Mouse (Mus musculus) liver, embryonic 16.5 days (tissue): ENCODE results near the gene Rpa2. TPM values are rescaled to one million over a fixed set of nuclear protein-coding genes. Genes with fewer than 3 reads are reported as not detected.
A peak's percentile ranks its signal among the peaks of the same experiment; 100 is the strongest.
"Not testable (repeated sequence)": the region's sequence is repeated elsewhere in the genome, so short reads cannot be mapped to it uniquely, and the experiment has no call there.

Experiments
- ATAC-seq: fragments of 200-750 bp; cut with Nextera tagmentation; 2 replicates; pipeline ENCODE4 v1.8.0; 2017; ENCODE audit warnings: low read depth, mild to moderate bottlenecking, moderate number of reproducible peaks, moderate library complexity
- H3K27ac ChIP-seq: fragments of 300-500 bp; sonication (generic); 2 replicates; pipeline ENCODE4 v1.5.1; 2014; ENCODE audit warnings: mild to moderate bottlenecking, low read length
- H3K27me3 ChIP-seq: fragments of 300-500 bp; sonication (generic); 2 replicates; pipeline ENCODE4 v1.6.1; 2014; ENCODE audit warnings: low read depth, low read length, mixed read lengths; ENCODE audit not compliant: control insufficient read depth, insufficient read depth
- H3K36me3 ChIP-seq: fragments of 300-500 bp; sonication (generic); 2 replicates; pipeline ENCODE4 v1.6.1; 2014; ENCODE audit warnings: mild to moderate bottlenecking; ENCODE audit not compliant: control insufficient read depth, insufficient read depth
- H3K4me1 ChIP-seq: fragments of 300-500 bp; sonication (generic); 2 replicates; pipeline ENCODE4 v1.6.1; 2014; ENCODE audit warnings: low read depth, low read length, mixed read lengths; ENCODE audit not compliant: control insufficient read depth
- H3K4me2 ChIP-seq: fragments of 300-500 bp; sonication (generic); 2 replicates; pipeline ENCODE4 v1.6.1; 2014; ENCODE audit warnings: low read depth, low read length, mixed read lengths
- H3K4me3 ChIP-seq: fragments of 300-500 bp; sonication (generic); 2 replicates; pipeline ENCODE4 v1.5.1; 2014; ENCODE audit warnings: low read depth, mild to moderate bottlenecking, low read length
- H3K9ac ChIP-seq: fragments of 300-500 bp; sonication (generic); 2 replicates; pipeline ENCODE4 v1.6.1; 2014; ENCODE audit warnings: low read depth, low read length
- H3K9me3 ChIP-seq: fragments of 300-500 bp; sonication (generic); replicated peaks from 2 replicates; pipeline ENCODE4 v1.6.1; 2016; ENCODE audit warnings: low read length; ENCODE audit not compliant: control insufficient read depth
- WGBS: fragments of 180-500 bp; shearing (Covaris S2); extraction: QIAGEN DNeasy Blood & Tissue Kit; methylation state at CpG from one replicate; pipeline ENCODE4 v1.1.7; 2014; ENCODE audit not compliant: insufficient replicate concordance; 5-methylcytosine and 5-hydroxymethylcytosine counted together
- polyA plus RNA-seq: library from polyadenylated mRNA; unstranded; fragments of >200 nt; fragmentation: Nextera tagmentation; extraction: Ambion mirVana; gene quantifications from 2 replicates; pipeline ENCODE4 v1.2.1, GENCODE M21; 2015

The Rpa2 gene
- polyA plus RNA-seq, 1 experiment from 2014 or later, result 65.4 TPM

DNA sequence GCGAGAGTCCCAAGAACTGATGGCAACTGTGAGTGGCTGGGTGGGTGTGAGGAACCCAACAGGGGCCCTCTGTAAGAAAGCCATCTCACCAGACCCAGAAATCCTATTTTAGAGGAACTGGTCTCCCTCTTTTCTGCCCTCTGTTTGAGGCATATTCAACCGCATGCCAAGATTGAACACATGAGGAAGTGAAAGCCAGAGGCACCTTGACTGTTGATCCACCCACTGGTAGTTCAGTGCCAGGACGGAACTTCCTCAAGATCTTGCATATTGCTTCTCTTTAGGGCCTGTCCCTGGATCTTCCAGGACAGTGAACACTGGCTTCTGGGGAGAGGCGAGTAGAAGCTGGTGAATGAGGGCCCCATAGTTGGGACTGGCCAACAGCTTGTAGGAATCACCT, 12.2 kb downstream of the Rpa2 start:
- Histone ChIP-seq H3K36me3 (peaks cover 43% of the 10 kb centered on the region), H3K27me3 (no peaks in the 10 kb centered on the region), H3K4me2 (no peak overlapping the region), H3K27ac (no peak overlapping the region), H3K9ac (no peak overlapping the region), H3K4me1 (no peaks in the 10 kb centered on the region), H3K4me3 (no peak overlapping the region), H3K9me3 (no peaks in the 10 kb centered on the region)
- 75% methylated on average over 4 of the region's 4 CpGs for WGBS
- ATAC-seq, result no peak

DNA sequence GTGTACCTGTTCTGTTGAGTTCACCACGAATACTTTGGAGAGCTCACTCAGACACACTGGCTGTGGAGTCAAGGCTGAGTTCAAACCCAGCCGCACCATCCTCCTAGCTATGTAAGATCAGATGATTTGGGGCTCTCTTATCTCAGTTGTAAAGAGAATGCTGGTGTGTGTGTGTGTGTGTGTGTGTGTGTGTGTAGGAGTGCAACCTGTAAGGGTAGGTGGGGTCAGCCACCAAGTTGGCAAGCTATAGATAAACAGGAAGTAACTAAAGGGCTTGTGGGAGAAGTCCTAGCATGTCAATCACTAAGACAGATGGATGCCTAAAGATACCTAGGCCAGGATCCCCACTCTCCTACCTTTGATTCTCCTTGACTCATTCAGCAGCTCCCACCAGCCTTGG, 15.6 kb downstream of the Rpa2 start:
- Histone ChIP-seq H3K4me1 (no peaks in the 10 kb centered on the region), H3K9ac (no peak overlapping the region), H3K36me3 (peaks cover 8% of the 10 kb centered on the region), H3K27me3 (no peaks in the 10 kb centered on the region), H3K27ac (no peak overlapping the region), H3K9me3 (no peaks in the 10 kb centered on the region), H3K4me3 (no peak overlapping the region), H3K4me2 (no peak overlapping the region)
- no peak for ATAC-seq
- WGBS, result 56% methylated on average over 2 of the region's 2 CpGs

DNA sequence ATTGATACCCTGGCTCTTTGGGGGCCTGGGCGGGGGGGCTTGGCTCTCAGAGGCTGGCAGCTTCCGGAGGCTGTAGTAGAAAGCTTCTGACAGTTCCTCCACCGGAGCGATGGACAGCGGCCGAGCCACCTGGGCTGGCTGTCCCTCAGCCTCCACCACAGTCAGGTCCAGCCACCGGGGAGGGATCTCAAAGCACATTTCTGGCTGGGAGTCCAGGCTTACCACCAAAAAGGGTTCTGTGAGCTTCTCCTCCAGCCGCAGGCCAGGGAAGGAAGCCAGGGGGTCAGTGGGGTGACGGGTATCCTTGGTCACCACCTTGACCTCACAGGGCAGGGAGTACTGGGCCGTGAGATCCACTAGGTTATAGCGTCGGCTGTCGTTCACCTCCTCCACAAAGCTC, 17.1 kb downstream of the Rpa2 start:
- Histone ChIP-seq H3K4me3 (no peak overlapping the region), H3K27ac (no peak overlapping the region), H3K4me1 (no peaks in the 10 kb centered on the region), H3K9ac (no peak overlapping the region), H3K36me3 (no peaks in the 10 kb centered on the region), H3K27me3 (no peaks in the 10 kb centered on the region), H3K4me2 (no peak overlapping the region), H3K9me3 (no peaks in the 10 kb centered on the region)
- WGBS, result 84% methylated on average over 13 of the region's 13 CpGs
- no peak for ATAC-seq

DNA sequence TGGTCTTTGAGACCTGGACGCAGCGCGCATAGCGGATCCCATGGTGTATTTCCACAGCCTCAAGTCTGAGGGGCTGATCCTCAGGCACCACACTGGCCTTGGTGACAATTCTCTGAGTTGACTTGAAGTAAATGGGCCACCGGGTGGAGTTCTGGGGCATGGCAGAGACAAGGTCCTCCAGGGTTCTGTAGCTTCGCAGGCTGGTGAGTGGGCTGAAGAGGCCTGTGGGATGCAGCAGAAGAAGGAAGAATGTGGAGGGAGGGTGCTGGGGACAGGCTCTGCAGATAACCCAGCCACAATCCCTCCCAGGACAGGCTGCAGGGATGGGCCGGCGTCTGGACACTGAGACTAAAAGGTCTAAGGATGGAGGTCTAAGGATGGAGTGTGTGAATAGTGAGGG, 21.6 kb downstream of the Rpa2 start:
- no peak overlapping the region for H3K4me2 ChIP-seq
- 68% methylated on average over 8 of the region's 8 CpGs for WGBS
- H3K4me1 ChIP-seq, result no peaks in the 10 kb centered on the region
- peaks cover 4% of the 10 kb centered on the region for H3K27me3 ChIP-seq
- no peaks in the 10 kb centered on the region for H3K36me3 ChIP-seq
- no peak overlapping the region for H3K4me3 ChIP-seq
- no peak overlapping the region for H3K27ac ChIP-seq
- ATAC-seq, result no peak
- no peaks in the 10 kb centered on the region for H3K9me3 ChIP-seq
- H3K9ac ChIP-seq, result no peak overlapping the region

DNA sequence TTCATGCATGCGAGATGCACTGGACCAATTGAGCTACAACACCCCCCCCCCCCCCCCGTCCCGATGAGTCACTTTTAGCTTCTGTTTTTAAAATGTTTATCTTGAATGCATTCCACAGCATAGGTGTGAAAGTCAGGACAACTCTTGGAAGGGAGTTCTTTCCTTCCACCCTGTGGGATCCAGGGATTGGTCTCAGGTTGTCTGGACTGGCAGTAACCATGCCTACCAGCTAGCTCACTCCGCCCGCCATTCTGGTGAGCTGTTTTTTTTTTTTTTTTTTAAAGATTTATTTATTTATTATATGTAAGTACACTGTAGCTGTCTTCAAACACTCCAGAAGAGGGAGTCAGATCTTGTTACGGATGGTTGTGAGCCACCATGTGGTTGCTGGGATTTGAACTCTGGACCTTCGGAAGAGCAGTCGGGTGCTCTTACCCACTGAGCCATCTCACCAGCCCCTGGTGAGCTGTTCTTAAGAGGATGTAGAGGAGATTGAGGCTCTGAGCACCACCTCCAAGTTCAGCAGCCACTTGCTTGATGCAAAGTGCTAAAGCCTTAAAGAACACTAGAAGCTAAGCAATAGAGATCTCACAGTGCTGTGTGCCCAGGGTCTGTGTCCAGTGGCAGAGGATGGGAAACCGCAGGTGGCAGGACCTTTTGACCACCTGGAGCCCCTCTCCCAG, 25.3 kb downstream of the Rpa2 start:
- H3K4me2 ChIP-seq, result peak overlapping the region; percentile 26; the same call in 1 of the 2 replicates
- not testable (repeated sequence) for ATAC-seq, H3K9ac ChIP-seq, H3K36me3 ChIP-seq, H3K9me3 ChIP-seq, H3K27ac ChIP-seq, H3K4me3 ChIP-seq
- 77% methylated on average over 8 of the region's 9 CpGs for WGBS
- H3K27me3 ChIP-seq, result peaks cover 16% of the 10 kb centered on the region
- H3K4me1 ChIP-seq, result peaks cover 13% of the 10 kb centered on the region

DNA sequence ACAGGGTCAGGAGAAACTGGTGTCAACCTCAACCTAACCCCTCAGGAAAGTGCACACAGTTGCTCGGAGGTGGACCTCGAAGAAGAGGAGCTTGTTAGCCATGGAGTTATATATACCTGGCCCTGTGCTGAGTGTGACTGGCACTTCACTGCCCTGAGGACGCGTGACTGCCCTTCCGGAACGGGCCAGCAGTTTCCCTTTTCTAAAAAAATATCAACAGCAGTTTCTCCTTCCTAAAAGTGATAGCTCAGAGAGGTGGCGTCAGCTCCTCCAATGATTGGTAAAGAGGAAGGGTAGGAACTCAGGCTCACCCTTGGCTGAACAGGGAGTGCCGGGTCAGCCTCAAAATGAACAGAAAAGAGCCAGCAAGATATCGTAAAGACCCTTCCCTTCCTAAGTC, 25.9 kb downstream of the Rpa2 start:
- peaks cover 13% of the 10 kb centered on the region for H3K4me1 ChIP-seq
- no peak overlapping the region for H3K4me3 ChIP-seq
- H3K9me3 ChIP-seq, result no peaks in the 10 kb centered on the region
- H3K36me3 ChIP-seq, result no peaks in the 10 kb centered on the region
- no peak overlapping the region for H3K9ac ChIP-seq
- H3K4me2 ChIP-seq, result peak overlapping the region; percentile 26
- WGBS, result 12% methylated on average over 9 of the region's 9 CpGs
- H3K27me3 ChIP-seq, result peaks cover 16% of the 10 kb centered on the region
- H3K27ac ChIP-seq, result no peak overlapping the region
- ATAC-seq, result peak; percentile 28; the same call in 1 of the 2 replicates

DNA sequence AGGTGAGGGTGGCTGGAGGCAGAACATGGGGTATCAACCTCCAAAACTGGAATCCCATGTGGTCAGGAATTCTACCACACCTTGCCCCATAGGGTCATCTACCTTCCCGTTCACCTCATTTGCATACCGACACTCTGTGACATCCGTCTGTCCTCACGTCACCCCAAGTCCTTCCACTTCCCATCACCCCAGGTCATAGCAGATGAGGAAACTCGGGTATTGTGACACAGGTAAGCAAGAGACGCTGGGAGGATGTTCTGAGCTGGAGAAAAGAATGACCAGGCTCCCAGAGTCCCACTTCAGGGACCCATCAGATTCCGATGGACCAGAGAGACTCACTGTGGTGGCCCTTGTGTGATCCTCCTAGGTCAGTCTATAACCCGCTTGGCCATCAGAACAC, 26.6 kb downstream of the Rpa2 start:
- no peak overlapping the region for H3K27ac ChIP-seq
- H3K4me3 ChIP-seq, result peak overlapping the region; percentile 61
- peaks cover 13% of the 10 kb centered on the region for H3K4me1 ChIP-seq
- no peak overlapping the region for H3K9ac ChIP-seq
- H3K9me3 ChIP-seq, result no peaks in the 10 kb centered on the region
- peak overlapping the region; percentile 77 for H3K4me2 ChIP-seq
- H3K27me3 ChIP-seq, result peaks cover 16% of the 10 kb centered on the region
- H3K36me3 ChIP-seq, result no peaks in the 10 kb centered on the region
- 58% methylated on average over 8 of the region's 8 CpGs for WGBS
- ATAC-seq, result no peak

DNA sequence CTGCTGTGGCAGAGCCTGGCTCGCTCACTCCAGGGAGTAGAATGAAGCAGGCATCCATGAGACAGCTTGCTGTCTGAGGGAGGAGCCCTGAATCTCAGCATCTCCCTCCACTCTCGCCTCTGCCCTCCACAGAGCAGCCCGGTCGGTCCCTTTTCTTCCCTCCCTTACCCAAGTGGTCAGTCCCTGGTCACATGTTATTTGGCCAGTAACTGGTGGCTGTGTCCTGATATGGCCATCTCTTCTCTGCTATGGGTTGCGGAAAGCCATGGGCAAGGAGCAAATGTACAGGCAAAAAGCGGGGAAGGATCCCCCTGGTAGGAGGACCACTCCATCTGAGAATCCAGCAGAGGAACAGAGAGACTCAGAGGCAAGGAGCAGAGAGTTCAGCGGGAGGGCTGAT, 27.0 kb downstream of the Rpa2 start:
- Histone ChIP-seq H3K4me3 (peak overlapping the region; percentile 61), H3K4me2 (peak overlapping the region; percentile 77; the same call in 1 of the 2 replicates), H3K27me3 (peaks cover 16% of the 10 kb centered on the region), H3K9me3 (no peaks in the 10 kb centered on the region), H3K27ac (no peak overlapping the region), H3K9ac (no peak overlapping the region), H3K36me3 (no peaks in the 10 kb centered on the region), H3K4me1 (peaks cover 13% of the 10 kb centered on the region)
- WGBS, result 64% methylated on average over 7 of the region's 7 CpGs
- no peak for ATAC-seq

DNA sequence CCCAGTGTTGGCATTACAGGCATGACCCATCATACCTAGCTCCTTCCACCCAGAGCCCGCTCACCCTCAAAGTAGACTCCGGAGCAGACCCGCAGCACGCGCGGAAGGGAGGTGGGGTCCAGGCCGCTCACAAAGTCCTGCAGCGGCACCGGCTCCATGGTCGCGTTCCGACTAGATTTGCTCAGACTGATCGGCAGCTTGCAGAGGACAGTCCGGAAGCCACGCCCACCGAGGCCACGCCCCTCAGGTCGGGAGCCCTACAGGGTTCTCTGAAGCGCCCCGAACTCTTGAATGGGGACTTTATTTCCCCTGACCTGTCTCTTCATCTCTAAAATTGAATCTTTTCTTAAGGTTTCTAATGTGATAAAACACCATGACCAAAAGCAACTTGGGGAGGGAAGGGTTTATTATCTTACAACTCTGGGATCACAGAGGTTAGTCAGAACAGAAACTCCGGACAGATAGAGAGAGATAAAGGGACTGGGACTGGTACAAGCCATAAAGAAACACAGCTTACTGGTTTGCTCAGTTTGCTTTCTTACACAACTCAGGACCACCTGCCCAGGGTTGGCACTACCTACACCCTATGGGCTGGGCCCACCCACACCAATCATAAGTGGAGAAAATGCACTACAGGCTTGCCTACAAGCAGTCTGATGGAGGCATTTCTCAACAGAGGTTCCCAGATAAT, 28.2 kb downstream of the Rpa2 start, which contains the start of gene Themis2:
Gene Themis2 (minus strand): TSS at position 192 of the 691 bp plus-strand sequence.
- H3K9me3 ChIP-seq, result no peaks in the 10 kb centered on the region
- WGBS, result 1% methylated on average over 21 of the region's 21 CpGs
- peak within 1 kb of the TSS; percentile 61 for H3K4me3 ChIP-seq
- H3K9ac ChIP-seq, result peak within 1 kb of the TSS; percentile 43
- peaks cover 16% of the 10 kb centered on the region for H3K27me3 ChIP-seq
- peaks cover 15% of the 10 kb centered on the region for H3K4me1 ChIP-seq
- H3K27ac ChIP-seq, result no peak within 1 kb of the TSS
- H3K36me3 ChIP-seq, result no peaks in the 10 kb centered on the region
- peak within 1 kb of the TSS; percentile 77 for H3K4me2 ChIP-seq
- ATAC-seq, result peak; percentile 66
